Mouse (Mus musculus): ENCODE data around the gene Cnga4.
"Not testable (repeated sequence)": the region's sequence is repeated elsewhere in the genome, so short reads cannot be mapped to it uniquely, and the experiment has no call there.

Cnga4 gene

GRCm38 (mm10) chr7:105404268-105404667, at the start of gene Cnga4:
Gene Cnga4, plus strand, starts transcription at chr7:105404568.
- no peak for DNase-seq

- not testable (repeated sequence) for DNase-seq
Measured at GRCm38 (mm10) chr7:105356064-105356463, 48.3 kb upstream of the Cnga4 start.

- DNase-seq = not testable (repeated sequence)
Measured at GRCm38 (mm10) chr7:105356487-105356886, 47.9 kb upstream of the Cnga4 start.

- no peak for DNase-seq
Measured at GRCm38 (mm10) chr7:105361713-105362112, 42.7 kb upstream of the Cnga4 start.

GRCm38 (mm10) chr7:105367268-105367667, 37.1 kb upstream of the Cnga4 start:
- DNase-seq = no peak

GRCm38 (mm10) chr7:105367930-105368329, 36.4 kb upstream of the Cnga4 start, which contains the start of gene Olfr692:
Gene Olfr692, plus strand, starts transcription at chr7:105368230.
- DNase-seq = no peak

GRCm38 (mm10) chr7:105368521-105368920, 35.8 kb upstream of the Cnga4 start:
- no peak for DNase-seq

- DNase-seq = no peak
Measured at GRCm38 (mm10) chr7:105372912-105373311, 31.5 kb upstream of the Cnga4 start.

- DNase-seq = no peak
Measured at GRCm38 (mm10) chr7:105373509-105373908, 30.9 kb upstream of the Cnga4 start.

- DNase-seq = no peak
Measured at GRCm38 (mm10) chr7:105373976-105374375, 30.4 kb upstream of the Cnga4 start.

- DNase-seq = no peak
Measured at GRCm38 (mm10) chr7:105374866-105375265, 29.5 kb upstream of the Cnga4 start, which contains the start of gene Gm5901. Gene Gm5901, plus strand, starts transcription at chr7:105375038.

GRCm38 (mm10) chr7:105380329-105380728, 24.0 kb upstream of the Cnga4 start:
- no peak for DNase-seq

GRCm38 (mm10) chr7:105387696-105388095, 16.7 kb upstream of the Cnga4 start:
- no peak for DNase-seq

GRCm38 (mm10) chr7:105390236-105390635, 14.1 kb upstream of the Cnga4 start:
- no peak for DNase-seq

GRCm38 (mm10) chr7:105394606-105395005, 9.8 kb upstream of the Cnga4 start:
- DNase-seq = peak; percentile 58

- no peak for DNase-seq
Measured at GRCm38 (mm10) chr7:105395131-105395820, 9.1 kb upstream of the Cnga4 start.

GRCm38 (mm10) chr7:105396126-105396525, 8.2 kb upstream of the Cnga4 start:
- no peak for DNase-seq

GRCm38 (mm10) chr7:105399058-105399934, 5.1 kb upstream of the Cnga4 start:
- no peak for DNase-seq

- DNase-seq = peak; percentile 100
Measured at GRCm38 (mm10) chr7:105399935-105400624, 4.3 kb upstream of the Cnga4 start, which contains the start of gene Fam160a2. Gene Fam160a2, minus strand, starts transcription at chr7:105400054.

GRCm38 (mm10) chr7:105406322-105406721, 2.0 kb downstream of the Cnga4 start:
- no peak for DNase-seq

- DNase-seq = peak; percentile 46
Measured at GRCm38 (mm10) chr7:105411874-105412632, 7.7 kb downstream of the Cnga4 start.

- DNase-seq = no peak
Measured at GRCm38 (mm10) chr7:105414385-105414784, 10.0 kb downstream of the Cnga4 start.

Data from cerebellum, adult 11-12 months (tissue).